Mouse (Mus musculus) limb, embryonic 14.5 days (tissue): Measurements from ENCODE around the gene Slc17a1. TPM values are rescaled to one million over a fixed set of nuclear protein-coding genes. Genes with fewer than 3 reads are reported as not detected.

ENCODE experiments used
- ATAC-seq: fragments of 200-750 bp; cut with Nextera tagmentation; 2 replicates; pipeline ENCODE4 v1.8.0; 2017; ENCODE audit warnings: low read depth, moderate number of reproducible peaks, moderate TSS enrichment; ENCODE audit not compliant: low FRiP score
- DNase-seq: peaks from one replicate; pipeline ENCODE4 v3.0.0-alpha.2; 2015; ENCODE audit warnings: low spot score
- H3K27ac ChIP-seq: fragments of 300-500 bp; sonication (generic); replicated peaks from 2 replicates; pipeline ENCODE4 v1.5.1; 2014; ENCODE audit warnings: low read depth, mild to moderate bottlenecking, low read length, moderate library complexity, mixed read lengths
- H3K27me3 ChIP-seq: fragments of 300-500 bp; sonication (generic); 2 replicates; pipeline ENCODE4 v1.6.1; 2014; ENCODE audit warnings: low read length, mixed read lengths; ENCODE audit not compliant: control insufficient read depth, insufficient read depth
- H3K36me3 ChIP-seq: fragments of 300-500 bp; sonication (generic); 2 replicates; pipeline ENCODE4 v1.6.1; 2014; ENCODE audit warnings: mild to moderate bottlenecking, low read length, moderate library complexity, mixed read lengths; ENCODE audit not compliant: control insufficient read depth, insufficient read depth
- H3K4me1 ChIP-seq: fragments of 300-500 bp; sonication (generic); 2 replicates; pipeline ENCODE4 v1.6.1; 2014; ENCODE audit warnings: antibody characterized with exemption, low read length, mixed read lengths; ENCODE audit not compliant: control insufficient read depth, insufficient read depth
- H3K4me2 ChIP-seq: fragments of 300-500 bp; sonication (generic); replicated peaks from 2 replicates; pipeline ENCODE4 v1.6.1; 2014; ENCODE audit warnings: low read depth, mild to moderate bottlenecking, low read length, moderate library complexity; ENCODE audit not compliant: severe bottlenecking
- H3K4me3 ChIP-seq: fragments of 300-500 bp; sonication (generic); replicated peaks from 2 replicates; pipeline ENCODE4 v1.5.1; 2014; ENCODE audit warnings: low read length
- H3K9ac ChIP-seq: fragments of 300-500 bp; sonication (generic); 2 replicates; pipeline ENCODE4 v1.6.1; 2014; ENCODE audit warnings: mild to moderate bottlenecking, low read depth, low read length, moderate library complexity; ENCODE audit not compliant: severe bottlenecking
- H3K9me3 ChIP-seq: fragments of 300-500 bp; sonication (generic); 2 replicates; pipeline ENCODE4 v1.6.1; 2016; ENCODE audit warnings: low read length; ENCODE audit not compliant: control insufficient read depth
- POLR2A ChIP-seq: fragments of 200-500 bp; IDR thresholded peaks from 2 replicates; pipeline ENCODE4 v1.8.0; 2012; ENCODE audit warnings: inconsistent platforms, mild to moderate bottlenecking, moderate library complexity, borderline replicate concordance; ENCODE audit not compliant: insufficient read depth, insufficient read length; ENCODE audit errors: extremely low read depth
- WGBS: fragments of 180-500 bp; shearing (Covaris S2); extraction: QIAGEN DNeasy Blood & Tissue Kit; methylation state at CpG from one replicate; pipeline ENCODE4 v1.1.7; 2014; 5-methylcytosine and 5-hydroxymethylcytosine counted together
- polyA plus RNA-seq, 2 experiments: library from polyadenylated mRNA; depleted of rRNA in 1 of 2; stranded (reverse) in 1 of 2; unstranded in 1 of 2; fragments of >200 nt; fragmentation: Nextera tagmentation in 1 of 2; extraction: Ambion mirVana in 1 of 2; gene quantifications; 2 replicates each; pipeline versions ENCODE4 v1.2.1 to v1.2.3; 2012 to 2014

Gene Slc17a1
- polyA plus RNA-seq, 2 experiments, result 0.04 TPM; not detected in 1

- H3K9me3 ChIP-seq, result no peaks in the 10 kb centered on the region
- H3K27ac ChIP-seq, result no peak overlapping the region
- 71% methylated on average over 2 of the region's 2 CpGs for WGBS
- H3K4me1 ChIP-seq, result no peaks in the 10 kb centered on the region
- DNase-seq, result no peak
- H3K4me2 ChIP-seq, result no peak overlapping the region
- no peaks in the 10 kb centered on the region for H3K36me3 ChIP-seq
- ATAC-seq, result no peak
- H3K4me3 ChIP-seq, result no peak overlapping the region
- no peak overlapping the region for H3K9ac ChIP-seq
- H3K27me3 ChIP-seq, result no peaks in the 10 kb centered on the region
- TF ChIP-seq POLR2A, result no peak
These were observed 58.2 kb downstream of the Slc17a1 start for GRCm38 (mm10) chr13:23925792-23926191.

DNA sequence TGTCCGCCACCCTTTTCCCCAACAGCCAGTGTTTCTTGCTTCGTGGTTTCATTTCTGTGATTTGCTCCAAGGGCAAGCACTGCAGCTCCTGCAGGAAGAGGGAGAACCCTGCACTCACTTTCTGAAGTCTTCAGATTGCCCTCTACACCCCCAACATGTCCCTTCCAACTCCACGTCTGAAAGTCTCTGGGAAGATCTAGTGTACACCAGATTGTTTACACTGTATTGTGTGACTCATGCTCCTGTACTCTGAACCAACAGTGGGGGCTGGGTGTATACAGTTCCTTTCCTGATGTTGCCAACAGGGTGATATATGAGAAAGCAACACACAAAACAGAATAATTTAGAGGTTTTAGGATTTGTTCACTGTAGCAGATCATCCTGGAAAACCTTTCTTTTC lies 61.1 kb downstream of the Slc17a1 start:
- H3K4me3 ChIP-seq, result no peak overlapping the region
- no peak for TF ChIP-seq POLR2A
- DNase-seq (no peak), ATAC-seq (no peak)
- no peaks in the 10 kb centered on the region for H3K36me3 ChIP-seq
- no peak overlapping the region for H3K4me2 ChIP-seq
- H3K4me1 ChIP-seq, result peaks cover 5% of the 10 kb centered on the region
- no peaks in the 10 kb centered on the region for H3K27me3 ChIP-seq
- WGBS, result 67% methylated on average over 3 of the region's 3 CpGs
- H3K9me3 ChIP-seq, result no peaks in the 10 kb centered on the region
- H3K27ac ChIP-seq, result no peak overlapping the region
- H3K9ac ChIP-seq, result no peak overlapping the region

GRCm38 (mm10) chr13:23930461-23930860 lies 62.9 kb downstream of the Slc17a1 start:
- H3K4me1 ChIP-seq, result peaks cover 5% of the 10 kb centered on the region
- no peaks in the 10 kb centered on the region for H3K36me3 ChIP-seq
- H3K9ac ChIP-seq, result no peak overlapping the region
- no peak overlapping the region for H3K4me3 ChIP-seq
- TF ChIP-seq POLR2A, result no peak
- H3K27me3 ChIP-seq, result no peaks in the 10 kb centered on the region
- no peak for ATAC-seq
- H3K4me2 ChIP-seq, result no peak overlapping the region
- WGBS, result 82% methylated on average over 9 of the region's 9 CpGs
- H3K27ac ChIP-seq, result no peak overlapping the region
- DNase-seq, result no peak
- no peaks in the 10 kb centered on the region for H3K9me3 ChIP-seq

GRCm38 (mm10) chr13:23930904-23931303 lies 63.4 kb downstream of the Slc17a1 start:
- no peak for DNase-seq
- Histone ChIP-seq H3K4me2 (no peak overlapping the region), H3K36me3 (no peaks in the 10 kb centered on the region), H3K4me1 (peaks cover 5% of the 10 kb centered on the region), H3K9ac (no peak overlapping the region), H3K9me3 (no peaks in the 10 kb centered on the region), H3K27me3 (no peaks in the 10 kb centered on the region), H3K4me3 (no peak overlapping the region), H3K27ac (no peak overlapping the region)
- no peak for ATAC-seq
- no peak for TF ChIP-seq POLR2A
- 25% methylated on average over 11 of the region's 11 CpGs for WGBS

- Histone ChIP-seq H3K4me3 (no peak within 1 kb of the TSS), H3K9me3 (no peaks in the 10 kb centered on the region), H3K4me2 (no peak within 1 kb of the TSS), H3K27me3 (no peaks in the 10 kb centered on the region), H3K27ac (no peak within 1 kb of the TSS), H3K36me3 (no peaks in the 10 kb centered on the region), H3K4me1 (peaks cover 5% of the 10 kb centered on the region), H3K9ac (no peak within 1 kb of the TSS)
- ATAC-seq, result no peak
- WGBS, result 93% methylated on average over 35 of the region's 39 CpGs
- TF ChIP-seq POLR2A, result no peak
- DNase-seq, result no peak
These were observed 66.1 kb downstream of the Slc17a1 start, which contains the start of gene Hist1h2ba for GRCm38 (mm10) chr13:23933421-23934210. Hist1h2ba (minus strand) TSS chr13:23934156.
